Mouse (Mus musculus) adrenal gland, adult 18-20 months (tissue): ENCODE data around the gene Htr3a. TPM values are rescaled to one million over a fixed set of nuclear protein-coding genes. Genes with fewer than 3 reads are reported as not detected.

Experiments used
- DNase-seq, 2 experiments: peaks; one replicate each; pipeline ENCODE4 v3.0.0; 2021 to 2022; ENCODE audit warnings: low spot score in 2 of 2
- long read RNA-seq, 2 experiments: library from polyadenylated mRNA; stranded (forward); transcript quantifications; one replicate each; pipeline ENCODE4 v2.0.0; 2021
- total RNA-seq, 2 experiments: library from RNA; stranded (reverse); gene quantifications; 1 replicate in 1 of 2; 2 replicates in 1 of 2; pipeline ENCODE4 v1.2.3; 2021

Htr3a gene
- total RNA-seq, result 1 to 10 TPM; 4.4 to 7.1 TPM
- long read RNA-seq, experiment 1, transcript Htr3a-202 (9 exons, 1,987 nt), result major isoform, 8 of 11 reads
- long read RNA-seq, experiment 1, partial matches to known transcripts, result 1 of 11 reads
- long read RNA-seq, experiment 1, other reads (novel, unspliced or antisense), result 2 of 11 reads
- long read RNA-seq, experiment 2, partial matches to known transcripts, result 2 of 5 reads
- long read RNA-seq, experiment 2, other reads (novel, unspliced or antisense), result 0 of 5 reads

GRCm38 (mm10) chr9:48910885-48911537, at the start of gene Htr3a:
Gene Htr3a (minus strand): TSS chr9:48911099.
- peak; percentile 12 to 32 for DNase-seq

GRCm38 (mm10) chr9:48947565-48947964, 36.7 kb upstream of the Htr3a start:
- no peak for DNase-seq

GRCm38 (mm10) chr9:48942349-48942748, 31.4 kb upstream of the Htr3a start:
- DNase-seq, result no peak

- DNase-seq, result no peak
Measured at GRCm38 (mm10) chr9:48929436-48929835, 18.5 kb upstream of the Htr3a start.

- no peak for DNase-seq
Measured at GRCm38 (mm10) chr9:48928781-48929180, 17.9 kb upstream of the Htr3a start.

GRCm38 (mm10) chr9:48916011-48916788, 5.3 kb upstream of the Htr3a start:
- DNase-seq, result no peak

- peak; percentile 5 to 29 for DNase-seq
Measured at GRCm38 (mm10) chr9:48904421-48904820, 6.5 kb downstream of the Htr3a start.

GRCm38 (mm10) chr9:48903766-48904165, 7.1 kb downstream of the Htr3a start:
- peak in 1 of 2 experiments; percentile 20 for DNase-seq

GRCm38 (mm10) chr9:48898551-48898950, 12.3 kb downstream of the Htr3a start:
- no peak for DNase-seq

- DNase-seq, result no peak
Measured at GRCm38 (mm10) chr9:48895819-48896536, 14.9 kb downstream of the Htr3a start.

- no peak for DNase-seq
Measured at GRCm38 (mm10) chr9:48894755-48895154, 16.1 kb downstream of the Htr3a start.

GRCm38 (mm10) chr9:48893986-48894385, 16.9 kb downstream of the Htr3a start:
- peak; percentile 71 to 74 for DNase-seq

- no peak for DNase-seq
Measured at GRCm38 (mm10) chr9:48889093-48889492, 21.8 kb downstream of the Htr3a start.

- DNase-seq, result no peak
Measured at GRCm38 (mm10) chr9:48872896-48873295, 38.0 kb downstream of the Htr3a start.

GRCm38 (mm10) chr9:48866523-48867121, 44.3 kb downstream of the Htr3a start:
- no peak for DNase-seq

GRCm38 (mm10) chr9:48865235-48865634, 45.7 kb downstream of the Htr3a start:
- DNase-seq, result no peak

GRCm38 (mm10) chr9:48861481-48861880, 49.4 kb downstream of the Htr3a start:
- no peak for DNase-seq

- DNase-seq, result peak; percentile 68
Measured at GRCm38 (mm10) chr9:48860526-48860845, 50.4 kb downstream of the Htr3a start.

- DNase-seq, result no peak
Measured at GRCm38 (mm10) chr9:48859828-48860525, 50.9 kb downstream of the Htr3a start.

- no peak for DNase-seq
Measured at GRCm38 (mm10) chr9:48857944-48858343, 53.0 kb downstream of the Htr3a start.
